Mouse (Mus musculus): ENCODE results near the gene Mrgpra1. TPM values are rescaled to one million over a fixed set of nuclear protein-coding genes. Genes with fewer than 3 reads are reported as not detected.

The Mrgpra1 gene
- polyA plus RNA-seq, 1 experiment from 2014 or later, result not detected

Other genes starting within 250 kb of the Mrgpra1 start
- 0.09 and 0.50 TPM in 2 replicates for gene Ptpn5, start 220.6 kb downstream of the Mrgpra1 start, polyA plus RNA-seq (2015; fragmentation: Nextera tagmentation; extraction: Ambion mirVana)
- not detected in 2 replicates for gene Mrgpra6, start 149.3 kb downstream of the Mrgpra1 start, polyA plus RNA-seq (2015; fragmentation: Nextera tagmentation; extraction: Ambion mirVana)
- not detected in 2 replicates for gene Mrgpra9, start 101.4 kb downstream of the Mrgpra1 start, polyA plus RNA-seq (2015; fragmentation: Nextera tagmentation; extraction: Ambion mirVana)
- not detected in 2 replicates for gene Mrgpra2a, start 97.9 kb upstream of the Mrgpra1 start, polyA plus RNA-seq (2015; fragmentation: Nextera tagmentation; extraction: Ambion mirVana)
- not detected in 2 replicates for gene Mrgpra2b, start 174.6 kb upstream of the Mrgpra1 start, polyA plus RNA-seq (2015; fragmentation: Nextera tagmentation; extraction: Ambion mirVana)
- gene Mrgpra3, start 247.1 kb upstream of the Mrgpra1 start, polyA plus RNA-seq (2015; fragmentation: Nextera tagmentation; extraction: Ambion mirVana), result not detected in 2 replicates

Data from limb, embryonic 15.5 days (tissue).